Mouse (Mus musculus) 3T3-L1 (cell line): ENCODE results near the gene Cbr4.
A peak's percentile ranks its signal among the peaks of the same experiment; 100 is the strongest.

Source experiments
- DNase-seq: peaks from one replicate; pipeline ENCODE4 v3.0.0-alpha.2; 2015; ENCODE audit warnings: low read depth, low spot score

Gene Cbr4

DNA sequence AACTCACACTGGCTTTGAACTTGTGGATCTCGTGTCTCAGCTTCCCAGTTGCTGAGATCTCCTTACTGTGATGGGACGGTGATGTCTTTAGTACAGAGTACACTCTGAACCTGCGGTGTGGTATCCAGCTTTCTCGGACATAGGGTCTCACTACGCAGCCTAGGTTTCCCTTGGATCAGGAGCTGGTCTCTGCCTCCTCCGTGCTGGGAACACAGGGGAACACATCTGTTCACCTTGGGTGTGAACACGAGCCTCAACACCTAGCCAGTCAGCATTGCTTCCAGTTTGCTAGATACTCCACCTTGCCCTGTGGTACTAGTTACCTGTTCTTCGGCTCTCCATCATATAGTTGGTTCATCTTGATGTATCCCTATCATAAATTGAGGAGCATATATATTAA, 1.1 kb downstream of the Cbr4 start:
- no peak for DNase-seq

DNA sequence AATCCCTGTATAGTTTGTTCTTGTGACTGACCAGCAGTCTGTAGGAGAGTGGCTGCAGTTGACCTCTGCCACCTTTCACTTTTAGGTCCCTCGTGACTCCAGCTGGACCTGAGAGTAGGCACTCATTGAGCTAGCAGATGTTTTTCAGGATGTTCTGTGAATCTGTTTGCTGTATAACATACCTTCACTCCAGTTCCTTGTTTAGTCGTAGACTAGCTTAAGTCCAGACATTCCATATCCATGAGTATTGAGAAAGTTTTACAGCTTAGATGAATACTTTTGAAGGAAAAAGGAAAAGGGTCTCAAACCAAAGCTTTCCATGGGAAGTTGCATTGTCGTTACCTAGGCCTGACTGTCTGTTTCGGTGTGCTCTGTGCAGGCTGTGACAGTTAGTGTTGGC, 9.6 kb downstream of the Cbr4 start:
- peak; percentile 52 for DNase-seq

DNA sequence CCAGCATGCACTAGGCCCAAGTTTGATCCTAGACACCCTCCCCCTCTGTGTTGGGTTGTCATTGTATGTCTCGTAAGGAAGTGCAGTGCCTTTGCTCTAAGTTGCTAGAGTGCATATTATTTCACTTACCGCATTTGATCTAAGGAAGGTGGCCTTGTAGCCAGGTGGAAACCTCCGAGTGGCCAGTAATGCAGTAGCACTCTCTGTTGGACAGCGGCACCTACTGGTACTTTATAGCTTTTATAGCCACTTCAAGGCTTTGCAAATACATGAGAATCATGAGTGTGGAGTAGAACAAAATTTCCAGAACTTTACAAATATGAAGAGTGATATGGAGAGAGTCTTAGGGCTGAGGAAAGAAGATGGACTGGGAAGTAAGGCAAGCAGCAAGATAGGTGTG, 11.5 kb downstream of the Cbr4 start:
- peak; percentile 19 for DNase-seq

GRCm38 (mm10) chr8:61500914-61501313, 13.4 kb downstream of the Cbr4 start:
- DNase-seq = no peak

GRCm38 (mm10) chr8:61502277-61502676, 14.7 kb downstream of the Cbr4 start:
- no peak for DNase-seq

DNA sequence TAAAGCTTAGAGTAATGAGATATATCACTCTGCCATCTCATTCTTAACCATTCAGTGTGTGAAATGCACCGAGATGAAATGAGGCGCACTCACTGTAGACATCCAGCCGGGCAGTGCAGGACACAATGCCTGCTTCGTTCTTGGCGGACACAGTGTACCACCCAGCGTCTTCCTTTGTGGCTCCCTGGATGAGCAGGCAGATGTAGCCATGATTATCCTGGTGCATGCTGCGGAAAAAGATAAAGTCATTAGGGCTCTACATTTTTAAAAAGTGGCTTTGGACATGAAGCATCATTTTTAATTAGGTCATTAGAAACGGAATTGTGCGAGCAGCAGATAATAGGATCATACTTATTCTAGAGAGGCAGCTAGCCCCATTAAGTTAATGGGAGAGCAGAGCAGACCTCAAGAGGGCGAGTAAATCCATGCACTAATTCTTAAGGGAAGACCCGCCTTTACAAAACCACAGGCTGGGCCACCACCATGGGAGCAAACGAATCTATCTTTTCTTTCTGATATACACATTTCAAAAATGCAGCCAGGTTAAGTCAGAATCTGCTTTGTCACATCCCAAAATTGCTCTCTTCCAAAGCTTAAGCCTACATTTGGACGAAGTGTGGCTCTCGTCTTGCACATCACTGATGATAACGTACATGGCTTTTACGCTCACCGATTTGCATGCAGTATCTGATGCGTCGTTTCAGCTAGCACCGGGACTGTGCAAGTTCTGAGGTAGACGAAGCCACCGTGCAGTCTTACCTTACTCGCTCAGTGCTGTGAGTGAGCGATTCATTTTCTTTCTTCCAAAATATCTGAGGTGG, 27.8 kb downstream of the Cbr4 start:
- no peak for DNase-seq

DNA sequence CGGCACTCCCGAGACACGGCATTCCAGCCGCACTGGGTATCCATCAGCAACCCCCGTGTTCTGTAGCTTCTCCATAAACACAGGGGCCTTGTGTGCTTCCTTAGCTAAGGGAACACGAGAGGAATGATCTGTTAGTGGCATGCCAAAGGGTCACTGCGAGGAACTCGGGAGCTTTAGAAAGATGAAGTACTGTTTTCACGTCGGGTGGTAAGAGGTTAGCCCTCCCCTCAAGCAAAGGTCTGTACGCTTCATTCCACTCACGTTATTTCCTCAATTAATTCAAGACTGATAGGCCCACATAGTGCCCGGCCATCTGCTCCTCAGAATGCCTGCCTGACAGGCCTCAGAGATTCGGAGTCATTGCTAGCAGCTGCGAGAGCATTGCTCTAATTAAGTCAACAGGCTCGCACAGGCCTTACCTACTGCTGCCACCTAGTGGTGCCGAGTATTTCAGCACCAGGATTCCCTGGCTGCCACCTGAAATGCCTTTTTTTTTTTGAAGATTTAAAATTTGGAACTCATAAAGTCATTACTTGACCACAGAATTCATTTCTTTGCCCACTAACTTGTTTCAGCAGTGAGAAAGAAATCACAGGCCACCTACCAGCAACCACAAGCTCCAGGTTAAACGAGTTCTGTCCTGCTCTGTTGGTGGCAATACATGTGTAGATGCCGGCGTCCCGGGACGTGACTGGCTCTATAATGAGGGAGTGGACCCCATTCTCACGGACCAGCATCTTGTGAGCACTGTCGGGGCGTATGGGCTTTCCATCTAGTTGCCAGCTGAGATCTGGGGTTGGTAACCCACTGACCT, 28.6 kb downstream of the Cbr4 start:
- DNase-seq = peak; percentile 86

GRCm38 (mm10) chr8:61516745-61517501, 29.4 kb downstream of the Cbr4 start:
- no peak for DNase-seq

DNA sequence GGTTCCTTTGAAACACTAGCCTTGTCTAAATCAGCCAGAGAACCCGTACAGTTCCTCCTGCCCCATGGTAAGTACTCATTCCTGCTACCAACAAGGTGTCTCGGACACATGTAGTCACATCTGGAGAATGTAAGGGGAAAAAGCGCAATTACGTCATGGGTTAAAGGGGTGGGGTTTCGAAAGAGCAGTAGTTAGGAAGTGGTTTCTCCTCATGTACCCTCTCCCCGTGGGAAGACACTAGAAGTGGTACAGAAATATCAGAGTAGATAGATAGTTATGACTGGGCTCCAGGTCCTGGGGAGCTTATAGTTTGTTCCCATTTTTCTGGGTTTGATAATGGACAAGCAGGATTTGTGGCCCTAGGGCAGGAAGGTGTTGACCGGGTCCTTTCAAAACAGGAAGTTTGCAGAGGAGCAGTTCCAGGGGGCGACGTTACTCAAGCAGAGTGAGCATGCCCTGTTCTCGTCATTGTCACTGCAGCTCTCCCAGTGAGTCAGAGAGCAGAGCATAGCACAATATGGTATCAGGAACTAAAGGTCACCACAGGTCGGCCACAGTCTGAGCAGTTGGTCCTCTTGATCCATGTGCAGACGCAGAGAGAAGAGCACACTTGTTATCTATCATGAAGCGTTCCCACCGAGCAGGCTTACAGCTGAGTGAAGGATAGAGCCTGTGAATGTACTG, 30.1 kb downstream of the Cbr4 start:
- no peak for DNase-seq

DNA sequence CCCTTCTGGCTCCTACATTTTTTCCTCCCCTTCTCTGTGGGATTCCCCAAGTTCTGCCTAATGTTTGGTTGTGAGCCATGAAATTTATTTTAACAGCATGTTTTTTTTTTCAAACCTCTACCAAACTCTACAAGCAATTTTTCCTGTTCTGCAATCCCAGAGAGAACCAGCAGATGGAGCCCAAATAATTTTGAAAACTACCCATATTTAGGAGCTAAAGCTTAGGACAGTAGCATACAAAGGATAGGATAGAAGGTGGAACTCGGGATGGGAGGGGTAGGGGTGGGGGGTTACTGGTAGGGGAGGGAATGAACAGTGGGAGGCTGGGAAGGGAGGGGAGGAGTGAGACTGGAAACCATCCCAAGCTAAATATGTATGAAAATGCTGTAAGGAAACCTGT, 34.6 kb downstream of the Cbr4 start:
- peak; percentile 69 for DNase-seq

GRCm38 (mm10) chr8:61527037-61527436, 39.5 kb downstream of the Cbr4 start:
- DNase-seq = no peak

DNA sequence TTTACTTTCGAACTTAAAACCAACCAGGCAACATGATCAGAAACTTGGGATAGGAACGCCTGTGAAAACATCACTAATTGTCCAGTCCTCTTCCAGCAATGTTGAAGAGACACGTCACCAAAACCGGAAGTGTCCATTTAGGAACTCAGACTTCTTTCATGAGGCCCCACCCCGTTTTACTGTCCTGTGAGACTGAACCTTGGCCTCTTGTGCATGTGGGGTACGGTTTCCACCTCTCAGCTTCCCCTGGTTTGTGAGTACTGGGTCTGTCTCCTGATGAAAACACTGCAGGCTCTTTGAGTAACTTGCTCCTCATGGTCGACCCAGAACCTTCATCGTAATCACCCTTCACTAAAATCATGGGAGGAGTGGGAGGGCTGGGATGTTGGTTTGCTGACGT, 40.7 kb downstream of the Cbr4 start:
- DNase-seq = no peak

DNA sequence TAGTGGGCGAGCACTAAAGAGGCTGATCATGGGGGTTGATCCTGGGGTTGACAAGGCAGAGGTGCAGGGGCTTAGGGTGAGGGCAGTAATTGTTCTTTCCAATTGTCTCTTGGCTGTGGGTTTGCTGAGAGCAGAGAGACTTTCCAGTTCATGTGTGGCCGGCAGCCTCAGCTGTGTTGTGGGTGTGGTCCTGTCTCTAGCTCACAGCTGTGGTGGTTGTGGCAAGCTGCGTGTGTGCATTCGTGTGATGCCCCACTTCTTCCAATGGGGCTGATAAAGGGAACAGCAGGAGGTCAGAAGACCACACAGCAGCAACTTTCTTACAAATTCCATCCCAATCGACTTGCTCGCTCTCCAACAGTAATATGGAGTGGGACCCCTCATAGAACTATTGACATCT, 41.1 kb downstream of the Cbr4 start:
- no peak for DNase-seq

DNA sequence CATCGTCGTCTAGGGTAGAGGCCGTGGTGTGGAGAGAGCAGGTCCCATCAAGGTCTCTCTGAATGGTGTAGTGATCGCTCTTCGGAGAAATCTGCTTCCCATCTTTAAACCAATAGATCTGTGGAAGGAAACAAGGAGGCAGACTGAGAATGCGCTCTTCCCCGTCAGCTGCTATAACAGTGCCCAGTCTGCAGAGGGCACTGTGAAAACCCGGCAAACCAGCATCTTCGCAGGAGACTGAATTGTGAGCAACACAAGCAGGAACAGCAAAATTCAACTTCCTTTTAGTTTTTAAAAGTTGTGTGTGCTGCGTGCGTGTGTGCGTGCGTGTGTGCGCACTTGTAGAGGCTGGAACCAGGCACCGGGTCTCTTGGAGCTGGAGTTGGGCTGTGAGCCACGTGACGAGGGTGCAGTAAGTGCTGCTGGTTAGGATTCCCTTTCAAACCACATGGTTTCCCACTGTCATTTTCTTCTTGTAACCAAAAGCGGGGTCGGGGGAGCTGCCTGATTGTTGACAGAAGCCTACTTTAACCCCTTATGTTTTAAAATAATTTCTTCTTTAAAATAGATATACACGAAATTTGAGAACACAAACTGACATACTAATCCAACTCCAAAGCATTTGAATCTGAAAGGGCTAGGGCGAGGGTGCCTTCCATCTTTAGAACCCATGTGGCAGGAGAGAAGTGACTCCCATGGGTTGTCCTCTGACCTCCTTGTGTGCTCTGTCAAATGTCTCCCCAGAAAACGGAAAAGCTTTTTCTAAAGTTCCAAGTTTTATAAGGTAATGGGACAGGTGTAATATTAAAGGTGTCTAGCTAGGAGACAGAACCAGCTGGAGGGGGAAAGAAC, 44.6 kb downstream of the Cbr4 start:
- peak; percentile 17 for DNase-seq

DNA sequence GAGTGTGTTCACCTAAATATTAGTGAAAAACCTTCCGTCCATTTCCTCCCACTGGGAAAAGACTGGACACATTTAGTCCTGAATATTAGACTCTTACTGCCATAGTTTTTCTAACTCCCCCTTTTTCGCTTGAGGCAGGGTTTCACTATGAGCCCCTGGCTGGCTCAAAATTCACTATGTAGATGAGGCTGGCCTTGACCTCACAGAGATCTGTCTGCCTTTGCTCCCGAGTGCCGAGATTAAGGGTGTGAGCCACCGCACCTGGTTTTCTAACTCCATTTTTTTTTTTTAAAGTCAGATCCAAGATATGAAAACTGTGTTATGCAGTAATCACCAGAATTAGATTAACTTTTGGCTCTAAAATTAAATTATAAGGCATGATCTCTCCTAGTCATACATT, 45.3 kb downstream of the Cbr4 start:
- no peak for DNase-seq

DNA sequence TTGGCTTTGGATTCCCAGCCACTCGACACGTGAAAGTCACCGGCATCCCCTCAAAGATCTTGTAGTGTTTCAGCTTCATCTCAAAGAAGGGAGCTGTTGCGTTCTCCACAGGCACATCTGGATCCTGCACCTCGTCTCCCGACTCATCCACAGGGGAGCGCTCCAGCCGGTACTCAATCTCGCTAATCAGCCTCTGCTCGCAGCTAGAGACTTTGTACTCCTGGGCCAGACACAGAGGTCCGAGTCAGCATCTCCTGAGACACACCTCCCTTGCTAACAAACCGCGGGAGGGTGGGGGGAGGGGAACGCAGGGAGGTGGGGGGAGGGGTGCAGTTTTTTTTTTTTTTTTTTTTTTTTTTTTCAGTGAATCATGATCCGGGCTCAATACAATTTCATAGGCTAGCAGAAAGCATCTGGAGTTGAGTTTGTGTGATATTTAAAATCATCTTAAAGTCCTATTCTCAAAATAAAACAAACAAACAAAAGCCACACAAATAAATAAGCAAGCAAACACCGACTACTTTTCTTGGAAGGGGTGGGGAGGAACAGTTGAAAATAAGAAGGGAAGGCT, 45.9 kb downstream of the Cbr4 start:
- DNase-seq = no peak

DNA sequence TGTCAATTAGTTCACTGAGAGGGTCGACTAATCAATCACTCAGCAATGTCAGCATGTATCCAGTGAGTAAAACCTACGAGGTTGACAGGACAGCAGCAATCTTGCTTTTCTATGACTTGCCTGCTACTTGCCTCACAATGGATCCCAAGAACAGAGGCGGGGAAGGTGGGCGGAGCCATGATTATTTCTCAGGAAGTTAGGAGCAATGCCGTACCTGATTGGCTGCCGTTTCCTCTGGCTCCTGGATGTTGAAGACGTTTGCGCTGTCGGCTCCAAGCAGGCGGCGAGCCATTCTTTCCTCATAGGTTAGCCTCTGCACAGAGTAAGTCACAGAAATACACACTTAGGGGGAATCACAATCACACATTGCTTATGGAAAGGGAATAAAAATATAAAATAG, 47.9 kb downstream of the Cbr4 start:
- no peak for DNase-seq

DNA sequence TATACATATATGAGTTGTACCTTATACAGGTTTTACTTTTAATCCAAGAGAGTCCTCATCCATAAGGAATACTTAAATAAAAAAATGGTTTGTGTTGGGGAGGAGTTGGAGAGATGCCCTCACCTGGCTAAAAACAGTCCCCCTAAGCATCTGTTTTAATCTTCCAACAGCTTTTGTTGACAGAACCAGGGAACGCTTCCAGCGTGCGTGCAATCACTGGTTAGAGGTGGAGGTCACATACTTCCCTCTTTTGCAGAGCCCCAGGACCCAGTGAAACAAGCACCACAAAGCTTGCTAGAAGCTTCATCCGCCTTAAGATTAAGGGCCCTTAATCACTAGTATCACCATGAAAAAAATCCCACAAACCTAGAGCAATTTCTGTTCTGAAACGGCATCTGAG, 49.9 kb downstream of the Cbr4 start:
- no peak for DNase-seq

- peak; percentile 94 for DNase-seq
These were observed 52.4 kb downstream of the Cbr4 start for GRCm38 (mm10) chr8:61539828-61540500.

- DNase-seq = no peak
These were observed 62.1 kb downstream of the Cbr4 start for GRCm38 (mm10) chr8:61549585-61549984.
